Mouse (Mus musculus): Measurements from ENCODE around the gene Slc19a3. TPM values are rescaled to one million over a fixed set of nuclear protein-coding genes. Genes with fewer than 3 reads are reported as not detected.

The Slc19a3 gene
- polyA plus RNA-seq, 1 experiment from 2014 or later: 0.52 TPM

- DNase-seq (ENCODE audit: extremely low spot score, low spot score): no peak
- H3K27ac ChIP-seq: no peak overlapping the region
- WGBS: 92% methylated on average over 3 of the region's 3 CpGs
- no peaks in the 10 kb centered on the region for H3K9me3 ChIP-seq
- no peak overlapping the region for H3K4me3 ChIP-seq
- no peaks in the 10 kb centered on the region for H3K27me3 ChIP-seq (ENCODE audit: poor library complexity, severe bottlenecking)
- H3K36me3 ChIP-seq (replicated peaks): no peaks in the 10 kb centered on the region
- H3K4me1 ChIP-seq: no peaks in the 10 kb centered on the region
These were observed 44.3 kb downstream of the Slc19a3 start for GRCm38 (mm10) chr1:82993947-82994346.

DNA sequence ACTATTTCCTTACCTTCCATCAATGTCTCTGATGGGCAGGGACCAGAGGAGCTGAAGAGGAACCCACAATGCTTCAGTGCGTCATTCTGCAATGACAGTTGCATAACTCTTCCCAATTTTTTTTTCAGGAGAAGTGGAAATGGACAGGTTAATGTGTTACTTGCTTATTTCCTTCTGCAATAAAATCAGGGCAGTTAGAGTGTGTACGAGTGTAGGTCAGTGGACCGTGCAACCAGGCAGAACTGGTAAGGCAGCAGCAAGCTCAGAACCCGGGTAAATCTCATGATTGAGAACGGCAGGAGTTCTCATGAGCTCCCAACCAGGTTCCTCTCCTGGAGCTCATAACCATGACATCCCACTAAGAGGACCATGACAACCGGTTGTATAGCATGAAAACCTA lies 46.2 kb downstream of the Slc19a3 start:
- no peaks in the 10 kb centered on the region for H3K27me3 ChIP-seq (ENCODE audit: poor library complexity, severe bottlenecking)
- no peak for DNase-seq (ENCODE audit: extremely low spot score, low spot score)
- H3K4me1 ChIP-seq: no peaks in the 10 kb centered on the region
- 90% methylated on average over 6 of the region's 6 CpGs for WGBS
- no peak overlapping the region for H3K4me3 ChIP-seq
- no peaks in the 10 kb centered on the region for H3K9me3 ChIP-seq
- H3K36me3 ChIP-seq (replicated peaks): no peaks in the 10 kb centered on the region
- no peak overlapping the region for H3K27ac ChIP-seq

DNA sequence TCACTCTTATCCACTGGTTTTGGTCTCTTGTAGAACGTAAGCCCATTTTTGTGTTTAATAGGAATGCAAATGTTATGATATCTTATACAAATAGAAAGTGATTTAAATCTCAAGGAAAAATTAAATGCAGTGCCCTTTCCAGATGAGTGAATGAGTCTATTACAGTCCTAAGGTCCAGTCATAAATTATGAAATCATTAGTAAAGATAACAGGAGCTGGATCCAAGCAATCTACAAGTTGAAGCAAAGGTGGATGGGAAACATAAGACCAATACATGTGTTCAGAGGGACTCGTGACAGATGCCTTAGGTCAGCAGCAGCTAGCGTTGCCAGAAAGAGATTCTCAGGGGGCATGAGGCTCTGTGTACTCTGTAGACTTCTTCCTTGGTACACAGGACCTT lies 46.7 kb downstream of the Slc19a3 start:
- no peak overlapping the region for H3K4me3 ChIP-seq
- H3K27ac ChIP-seq: no peak overlapping the region
- no peak for DNase-seq (ENCODE audit: extremely low spot score, low spot score)
- H3K36me3 ChIP-seq (replicated peaks): no peaks in the 10 kb centered on the region
- WGBS: 85% methylated on average over 3 of the region's 3 CpGs
- no peaks in the 10 kb centered on the region for H3K4me1 ChIP-seq
- H3K9me3 ChIP-seq: no peaks in the 10 kb centered on the region
- no peaks in the 10 kb centered on the region for H3K27me3 ChIP-seq (ENCODE audit: poor library complexity, severe bottlenecking)

GRCm38 (mm10) chr1:82991062-82991461 lies 47.2 kb downstream of the Slc19a3 start:
- 88% methylated on average over 4 of the region's 4 CpGs for WGBS
- Histone ChIP-seq H3K4me3 (no peak overlapping the region), H3K27me3 (ENCODE audit: poor library complexity, severe bottlenecking) (no peaks in the 10 kb centered on the region), H3K36me3 (replicated peaks) (no peaks in the 10 kb centered on the region), H3K27ac (no peak overlapping the region), H3K9me3 (no peaks in the 10 kb centered on the region), H3K4me1 (no peaks in the 10 kb centered on the region)
- no peak for DNase-seq (ENCODE audit: extremely low spot score, low spot score)

DNA sequence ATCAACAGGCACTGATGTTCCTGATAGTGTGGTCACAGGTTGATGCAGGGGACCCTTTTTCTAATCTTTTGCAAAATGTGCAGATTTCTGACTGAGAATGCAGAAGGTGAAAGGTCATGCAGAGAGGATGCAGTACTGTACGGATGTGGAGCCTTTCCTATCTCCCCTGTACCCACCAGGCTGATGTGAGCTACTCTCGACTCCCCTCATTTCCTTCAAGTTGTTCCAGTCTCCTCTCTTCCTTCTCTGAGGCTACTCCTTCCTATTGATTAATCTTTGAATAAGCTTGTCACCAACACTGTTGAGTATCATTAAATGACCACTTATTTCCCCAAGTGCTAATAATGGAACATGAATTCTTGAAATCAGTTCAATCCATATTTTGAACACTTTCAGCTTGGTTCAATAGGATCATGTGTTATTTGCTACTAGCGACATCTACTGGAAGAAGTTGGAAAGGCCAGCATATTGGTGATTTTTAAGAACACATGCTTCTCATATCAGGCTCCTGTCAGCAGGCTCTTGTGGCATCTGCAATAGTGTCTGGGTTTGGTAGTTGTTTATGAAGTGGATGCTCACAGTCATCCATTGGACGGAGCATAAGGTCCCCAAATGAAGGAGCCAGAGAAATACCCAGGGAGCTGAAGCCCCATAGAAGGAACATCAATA lies 50.6 kb downstream of the Slc19a3 start:
- WGBS: 48% methylated on average over 4 of the region's 4 CpGs
- no peaks in the 10 kb centered on the region for H3K36me3 ChIP-seq (replicated peaks)
- H3K27ac ChIP-seq: no peak overlapping the region
- H3K4me3 ChIP-seq: no peak overlapping the region
- H3K9me3 ChIP-seq: peaks cover 6% of the 10 kb centered on the region; the same call in 1 of the 2 replicates
- no peaks in the 10 kb centered on the region for H3K27me3 ChIP-seq (ENCODE audit: poor library complexity, severe bottlenecking)
- no peaks in the 10 kb centered on the region for H3K4me1 ChIP-seq
- no peak for DNase-seq (ENCODE audit: extremely low spot score, low spot score)

GRCm38 (mm10) chr1:82986738-82987137 lies 51.5 kb downstream of the Slc19a3 start:
- Histone ChIP-seq H3K27ac (no peak overlapping the region), H3K9me3 (peaks cover 6% of the 10 kb centered on the region; the same call in 1 of the 2 replicates), H3K4me3 (no peak overlapping the region), H3K4me1 (no peaks in the 10 kb centered on the region), H3K27me3 (ENCODE audit: poor library complexity, severe bottlenecking) (no peaks in the 10 kb centered on the region), H3K36me3 (replicated peaks) (no peaks in the 10 kb centered on the region)
- DNase-seq (ENCODE audit: extremely low spot score, low spot score): no peak
- WGBS: 93% methylated on average over 6 of the region's 6 CpGs

DNA sequence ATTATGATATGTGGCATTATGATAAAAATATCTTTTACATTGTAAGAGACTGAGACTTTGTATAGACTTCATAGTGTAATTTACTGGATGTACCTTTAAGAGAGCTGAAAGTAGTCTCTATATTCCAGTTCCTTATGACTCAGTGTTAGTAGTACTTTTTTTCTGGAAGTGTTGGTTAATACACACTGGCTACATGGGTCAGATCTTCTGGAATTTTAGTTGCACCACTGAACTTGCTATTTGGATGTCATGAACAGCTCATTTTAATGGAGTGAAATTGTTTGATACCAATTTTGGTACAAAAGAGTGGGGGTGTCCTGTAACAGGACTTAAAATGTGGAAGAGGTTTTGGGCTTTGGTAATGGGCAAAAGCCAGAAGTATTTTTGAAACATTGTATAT lies 60.4 kb downstream of the Slc19a3 start:
- H3K4me3 ChIP-seq: no peak overlapping the region
- H3K4me1 ChIP-seq: no peaks in the 10 kb centered on the region
- H3K36me3 ChIP-seq (replicated peaks): no peaks in the 10 kb centered on the region
- no peak for DNase-seq (ENCODE audit: extremely low spot score, low spot score)
- no peak overlapping the region for H3K27ac ChIP-seq
- H3K27me3 ChIP-seq (ENCODE audit: poor library complexity, severe bottlenecking): no peaks in the 10 kb centered on the region
- no peaks in the 10 kb centered on the region for H3K9me3 ChIP-seq

DNA sequence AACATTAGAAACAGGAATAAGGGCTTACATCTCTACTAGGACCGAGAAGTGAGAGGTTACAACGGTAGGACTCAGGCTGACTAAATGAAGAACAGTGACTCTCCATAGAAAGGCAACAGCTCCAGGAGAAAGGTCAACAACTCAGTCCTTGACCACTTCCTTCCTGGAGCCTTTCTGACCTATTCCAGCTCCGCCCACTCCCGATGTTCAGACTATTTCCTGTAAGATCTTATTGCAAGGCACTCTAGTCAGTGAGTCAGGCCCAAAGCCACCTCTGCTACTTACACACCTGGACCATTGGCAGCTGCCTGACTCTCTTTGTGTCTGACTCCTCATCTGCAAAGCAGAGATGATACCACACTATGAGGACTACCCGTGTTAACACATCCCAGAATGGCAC lies 62.5 kb downstream of the Slc19a3 start:
- no peak overlapping the region for H3K27ac ChIP-seq
- H3K4me1 ChIP-seq: no peaks in the 10 kb centered on the region
- H3K4me3 ChIP-seq: no peak overlapping the region
- WGBS: 82% methylated on average over 5 of the region's 5 CpGs
- H3K27me3 ChIP-seq (ENCODE audit: poor library complexity, severe bottlenecking): no peaks in the 10 kb centered on the region
- H3K36me3 ChIP-seq (replicated peaks): no peaks in the 10 kb centered on the region
- H3K9me3 ChIP-seq: no peaks in the 10 kb centered on the region
- DNase-seq (ENCODE audit: extremely low spot score, low spot score): no peak

- H3K4me1 ChIP-seq: no peaks in the 10 kb centered on the region
- H3K4me3 ChIP-seq: no peak overlapping the region
- H3K9me3 ChIP-seq: no peaks in the 10 kb centered on the region
- no peak for DNase-seq (ENCODE audit: extremely low spot score, low spot score)
- H3K27ac ChIP-seq: no peak overlapping the region
- 93% methylated on average over 9 of the region's 9 CpGs for WGBS
- H3K27me3 ChIP-seq (ENCODE audit: poor library complexity, severe bottlenecking): no peaks in the 10 kb centered on the region
- no peaks in the 10 kb centered on the region for H3K36me3 ChIP-seq (replicated peaks)
These were observed 63.9 kb downstream of the Slc19a3 start for GRCm38 (mm10) chr1:82974342-82974741.

GRCm38 (mm10) chr1:82973901-82974300 lies 64.3 kb downstream of the Slc19a3 start:
- Histone ChIP-seq H3K36me3 (replicated peaks) (no peaks in the 10 kb centered on the region), H3K27me3 (ENCODE audit: poor library complexity, severe bottlenecking) (no peaks in the 10 kb centered on the region), H3K9me3 (no peaks in the 10 kb centered on the region), H3K4me1 (no peaks in the 10 kb centered on the region), H3K27ac (no peak overlapping the region), H3K4me3 (no peak overlapping the region)
- DNase-seq (ENCODE audit: extremely low spot score, low spot score): no peak
- 83% methylated on average over 6 of the region's 6 CpGs for WGBS

DNA sequence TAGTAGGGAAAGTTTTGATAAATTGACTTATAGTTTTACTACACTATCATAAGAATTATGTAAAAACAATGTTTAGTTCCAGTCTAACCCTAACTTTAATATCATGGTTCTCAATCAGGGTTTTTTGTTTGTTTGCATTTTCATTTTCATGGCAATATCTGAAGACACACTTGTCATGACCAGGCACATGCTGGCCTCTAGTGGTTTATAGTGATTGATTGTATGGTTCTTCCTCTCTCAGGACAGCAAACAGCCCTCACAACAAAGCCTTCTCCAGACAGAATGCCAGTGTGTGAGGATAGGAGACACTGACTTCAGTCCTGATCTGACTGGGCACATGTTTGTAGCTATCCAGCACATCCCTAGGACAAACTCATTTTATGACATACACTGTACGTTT lies 65.0 kb downstream of the Slc19a3 start:
- Histone ChIP-seq H3K9me3 (no peaks in the 10 kb centered on the region), H3K4me3 (no peak overlapping the region), H3K27ac (no peak overlapping the region), H3K4me1 (no peaks in the 10 kb centered on the region), H3K36me3 (replicated peaks) (no peaks in the 10 kb centered on the region), H3K27me3 (ENCODE audit: poor library complexity, severe bottlenecking) (no peaks in the 10 kb centered on the region)
- no peak for DNase-seq (ENCODE audit: extremely low spot score, low spot score)
- 85% methylated on average over 1 of the region's 1 CpGs for WGBS

DNA sequence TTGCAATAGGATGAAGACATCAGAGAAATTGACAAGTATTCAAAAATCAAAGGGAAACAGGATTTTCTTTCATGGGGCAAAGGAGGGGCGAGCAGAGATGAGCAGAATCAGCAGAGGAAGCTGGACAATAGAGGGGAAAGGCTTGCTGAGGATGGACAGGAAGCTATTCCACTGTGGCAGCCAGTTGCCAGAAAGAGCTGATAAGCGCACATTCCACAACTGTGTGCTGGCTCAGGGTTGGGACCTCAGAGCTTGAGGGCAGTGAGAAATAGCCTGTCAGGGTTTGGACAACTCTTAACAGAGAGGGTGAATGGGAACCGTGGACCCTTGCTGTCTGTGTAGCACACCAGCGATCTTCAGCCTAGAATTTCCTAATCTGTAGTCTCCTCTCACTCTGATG lies 66.2 kb downstream of the Slc19a3 start:
- Histone ChIP-seq H3K4me3 (no peak overlapping the region), H3K36me3 (replicated peaks) (no peaks in the 10 kb centered on the region), H3K4me1 (no peaks in the 10 kb centered on the region), H3K27me3 (ENCODE audit: poor library complexity, severe bottlenecking) (no peaks in the 10 kb centered on the region), H3K9me3 (no peaks in the 10 kb centered on the region), H3K27ac (no peak overlapping the region)
- WGBS: 59% methylated on average over 4 of the region's 4 CpGs
- no peak for DNase-seq (ENCODE audit: extremely low spot score, low spot score)

GRCm38 (mm10) chr1:82966413-82966812 lies 71.8 kb downstream of the Slc19a3 start:
- H3K27ac ChIP-seq: no peak overlapping the region
- no peaks in the 10 kb centered on the region for H3K4me1 ChIP-seq
- no peak overlapping the region for H3K4me3 ChIP-seq
- WGBS: 81% methylated on average over 3 of the region's 3 CpGs
- no peaks in the 10 kb centered on the region for H3K27me3 ChIP-seq (ENCODE audit: poor library complexity, severe bottlenecking)
- H3K36me3 ChIP-seq (replicated peaks): no peaks in the 10 kb centered on the region
- DNase-seq (ENCODE audit: extremely low spot score, low spot score): no peak
- no peaks in the 10 kb centered on the region for H3K9me3 ChIP-seq

All from forebrain, embryonic 10.5 days (tissue).